10 mouse cellular contexts compared by ENCODE assay signal in genomic region chr16:5537286-5538204, GRCm38 (mm10).
DNase-seq lines count a peak whose midpoint lies in the region; ATAC-seq and TF ChIP-seq lines count a peak whose summit lies in the region.
"Had no signal": no experiment of that assay in that cellular context is flagged by ENCODE, and none has a peak within 500 bp of the region (broad histone marks: within the 10 kb centered on the region; RNA-seq: fewer than 3 reads in every experiment).

No protein-coding gene starts in this region.

- no peaks in the 10 kb centered on the region for H3K27me3 ChIP-seq in hindbrain, embryonic 11.5 days (ENCODE audit: control insufficient read depth, insufficient read depth, low read length)
- no peaks in the 10 kb centered on the region for H3K27me3 ChIP-seq in hindbrain, embryonic 12.5 days
- H3K27me3 ChIP-seq in CH12.LX (replicated peaks): peaks cover 43% of the 10 kb centered on the region

- 50% methylated on average over 11 of the region's 11 CpGs for WGBS in hindbrain, embryonic 11.5 days
- WGBS in hindbrain, embryonic 12.5 days: 46% methylated on average over 11 of the region's 11 CpGs

- no peaks in the 10 kb centered on the region for H3K9me3 ChIP-seq in hindbrain, embryonic 11.5 days (ENCODE audit: control insufficient read depth, low read length)
- H3K9me3 ChIP-seq in hindbrain, embryonic 12.5 days (replicated peaks): no peaks in the 10 kb centered on the region
- H3K9me3 ChIP-seq in CH12.LX (replicated peaks; ENCODE audit: low read length): no peaks in the 10 kb centered on the region
- H3K9me3 ChIP-seq: embryonic facial prominence, embryonic 13.5 days; limb, embryonic 13.5 days had no signal

- no peaks in the 10 kb centered on the region; the same call in none of the 2 replicates for H3K4me1 ChIP-seq in hindbrain, embryonic 11.5 days (replicated peaks; ENCODE audit: control insufficient read depth, insufficient read depth, low read length)
- peaks cover 29% of the 10 kb centered on the region for H3K4me1 ChIP-seq in hindbrain, embryonic 12.5 days
- peaks cover 0 to 11% of the 10 kb centered on the region in 2 experiments; a peak in 2 of 4 replicates for H3K4me1 ChIP-seq in CH12.LX (ENCODE audit: control insufficient read depth in 1 of 2, insufficient read depth in 2 of 2)

- no peak overlapping the region for H3K27ac ChIP-seq in hindbrain, embryonic 11.5 days (ENCODE audit: low read depth, low read length)
- H3K27ac ChIP-seq in hindbrain, embryonic 12.5 days: no peak overlapping the region
- no peak overlapping the region for H3K27ac ChIP-seq in CH12.LX (ENCODE audit: insufficient read depth, low read depth)
- H3K27ac ChIP-seq: embryonic facial prominence, embryonic 13.5 days; limb, embryonic 13.5 days had no signal

- peak; percentile 81 to 99 for TF ChIP-seq CTCF in CH12.LX (conservative IDR thresholded peaks at IDR 0.05 in 1 of 2, IDR thresholded peaks at IDR 0.05 in 1 of 2; ENCODE audit: low read depth in 2 of 2, low read length in 2 of 2)

- peak; percentile 16; the same call in 1 of the 2 replicates for ATAC-seq in hindbrain, embryonic 11.5 days (ENCODE audit: low FRiP score)
- no peak for ATAC-seq in hindbrain, embryonic 12.5 days (ENCODE audit: low FRiP score)
- ATAC-seq in frontal cortex, adult (ENCODE audit: low TSS enrichment): no peak
- ATAC-seq in monocyte, adult 5-6 weeks (replicated peaks; ENCODE audit: insufficient number of reproducible peaks, low FRiP score, low TSS enrichment, poor library complexity, severe bottlenecking): no peak
- no peak for ATAC-seq in granulocyte monocyte progenitor cell, adult 5-6 weeks (replicated peaks; ENCODE audit: poor library complexity, severe bottlenecking)

- no peaks in the 10 kb centered on the region for H3K79me2 ChIP-seq in CH12.LX (replicated peaks; ENCODE audit: control insufficient read depth, extremely low read depth, insufficient read depth, poor library complexity, severe bottlenecking)

- peak; percentile 62 for DNase-seq in hindbrain, embryonic 11.5 days (ENCODE audit: low spot score)
- peak; percentile 69 for DNase-seq in CH12.LX (ENCODE audit: extremely low read depth)
- peak; percentile 24 for DNase-seq in adrenal gland, postnatal 14 days
- peak; percentile 13 for DNase-seq in kidney, postnatal 14 days

- no peak overlapping the region for H3K4me2 ChIP-seq in hindbrain, embryonic 11.5 days (replicated peaks; ENCODE audit: low read depth, low read length)
- no peak overlapping the region for H3K4me2 ChIP-seq in hindbrain, embryonic 12.5 days (replicated peaks)
- H3K4me2 ChIP-seq in CH12.LX (ENCODE audit: insufficient read depth, low read depth, poor library complexity, severe bottlenecking): no peak overlapping the region

- dilution Hi-C loops in CH12.LX (cut with MboI; ENCODE audit: extremely low pct_ligation_motif_present, extremely low pct_unique_long_range_greater_than_20kb, low sequenced_read_pairs): no loop called here

- H3K36me3 ChIP-seq in hindbrain, embryonic 11.5 days (ENCODE audit: control insufficient read depth, insufficient read depth, low read length): no peaks in the 10 kb centered on the region
- no peaks in the 10 kb centered on the region for H3K36me3 ChIP-seq in hindbrain, embryonic 12.5 days
- H3K36me3 ChIP-seq in CH12.LX (replicated peaks in 1 of 2; ENCODE audit: control insufficient read depth in 1 of 2, insufficient read depth in 1 of 2, low read length in 1 of 2): no peaks in the 10 kb centered on the region
- H3K36me3 ChIP-seq: embryonic facial prominence, embryonic 13.5 days; limb, embryonic 13.5 days had no signal

- TF ChIP-seq POLR2A in CH12.LX (IDR thresholded peaks at IDR 0.05; ENCODE audit: low read depth, low read length): no peak

- in situ Hi-C loops in CH12.LX (cut with MboI; ENCODE audit: low pct_ligation_motif_present, low pct_unique_long_range_greater_than_20kb, low sequenced_read_pairs): no loop called here

- H3K4me3 ChIP-seq in hindbrain, embryonic 11.5 days (ENCODE audit: low read depth, low read length): no peak overlapping the region
- no peak overlapping the region for H3K4me3 ChIP-seq in hindbrain, embryonic 12.5 days
- H3K4me3 ChIP-seq in CH12.LX (replicated peaks in 1 of 3; ENCODE audit: low read depth in 2 of 3, low read length in 2 of 3, poor library complexity in 1 of 3): no peak overlapping the region
- H3K4me3 ChIP-seq: embryonic facial prominence, embryonic 13.5 days; limb, embryonic 13.5 days had no signal

- TF ChIP-seq EP300 in CH12.LX (IDR thresholded peaks at IDR 0.05; ENCODE audit: low read length): no peak

- TF ChIP-seq RAD21 in CH12.LX (IDR thresholded peaks at IDR 0.05; ENCODE audit: low read depth, low read length): peak; percentile 58

- H3K9ac ChIP-seq in hindbrain, embryonic 11.5 days (ENCODE audit: low read depth, low read length): no peak overlapping the region
- no peak overlapping the region for H3K9ac ChIP-seq in hindbrain, embryonic 12.5 days
- no peak overlapping the region for H3K9ac ChIP-seq in CH12.LX (ENCODE audit: insufficient read depth, low read depth)
- H3K9ac ChIP-seq: limb, embryonic 13.5 days had no signal

TF ChIP-seq in CH12.LX, 34 proteins besides CTCF, POLR2A, EP300 and RAD21:
- TF ChIP-seq TBP (conservative IDR thresholded peaks at IDR 0.05; ENCODE audit: low read depth, low read length): no peak
- TF ChIP-seq SMC3 (IDR thresholded peaks at IDR 0.05; ENCODE audit: low read depth, low read length): peak; percentile 54
- TF ChIP-seq MAZ (IDR thresholded peaks at IDR 0.05; ENCODE audit: low read depth, low read length): no peak
- TF ChIP-seq TCF12 (IDR thresholded peaks at IDR 0.05; ENCODE audit: low read depth, low read length): no peak
- TF ChIP-seq USF2 (conservative IDR thresholded peaks at IDR 0.05; ENCODE audit: low read depth, low read length): no peak
- TF ChIP-seq NELFE (IDR thresholded peaks at IDR 0.05; ENCODE audit: low read depth, low read length): no peak
- no peak for TF ChIP-seq MYC (IDR thresholded peaks at IDR 0.05; ENCODE audit: low read depth, low read length)

Comparison
In these comparisons a context has a peak if more than half of its experiments do, and no peak if none do; other contexts are left out.
1. DNase-seq: peak in every context shown above with its lines; median percentile 69 in CH12.LX; 62 in hindbrain, embryonic 11.5 days; 24 in adrenal gland, postnatal 14 days; 13 in kidney, postnatal 14 days.